Mouse (Mus musculus) lung, postnatal 14 days (tissue): Measurements from ENCODE around the gene Stra6.
A peak's percentile ranks its signal among the peaks of the same experiment; 100 is the strongest.

ENCODE experiments used
- DNase-seq: peaks from one replicate; pipeline ENCODE4 v3.0.0; 2021

Stra6 gene

GRCm38 (mm10) chr9:58179390-58179789, 115.8 kb downstream of the Stra6 start:
- no peak for DNase-seq

DNA sequence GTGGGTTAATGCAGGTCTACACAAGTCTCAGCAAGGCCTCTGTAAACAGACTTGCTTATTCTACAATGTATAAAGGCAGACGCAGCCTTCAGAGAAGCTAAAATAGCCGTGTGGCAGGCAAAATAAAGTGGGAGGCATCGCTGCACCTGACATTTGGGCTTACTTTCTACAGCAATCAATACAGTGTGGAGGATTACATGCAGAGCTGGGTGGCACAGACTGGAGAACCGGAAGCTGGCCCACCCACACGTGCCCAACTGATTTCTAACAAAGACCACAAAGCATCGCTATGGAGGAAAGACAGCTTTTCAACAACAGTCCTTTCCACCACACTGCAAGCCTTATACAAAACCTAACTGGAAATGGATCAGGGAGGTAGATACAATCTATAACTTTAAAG, 120.9 kb downstream of the Stra6 start:
- no peak for DNase-seq

- DNase-seq: no peak
Observed at GRCm38 (mm10) chr9:58194222-58194621, 130.6 kb downstream of the Stra6 start.

DNA sequence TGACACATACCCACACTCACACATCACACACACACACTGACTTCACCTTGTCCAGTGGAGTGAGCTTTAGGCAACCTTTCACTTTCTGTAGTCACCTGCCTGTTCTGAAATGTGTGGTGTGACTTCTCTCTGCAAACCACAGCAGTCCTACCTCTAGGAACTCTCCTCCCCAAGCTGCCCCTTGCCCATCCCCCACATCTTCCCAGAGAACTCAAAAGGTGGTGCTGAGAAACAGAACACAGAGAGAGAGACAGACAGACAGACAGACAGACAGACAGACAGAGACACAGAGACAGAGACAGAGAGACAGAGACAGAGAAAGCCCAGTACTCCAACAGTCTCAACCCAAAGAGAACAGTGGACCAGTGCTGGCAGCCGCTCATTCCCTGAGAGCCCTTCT, 132.1 kb downstream of the Stra6 start:
- DNase-seq: no peak

- DNase-seq: no peak
Observed at GRCm38 (mm10) chr9:58196141-58196540, 132.6 kb downstream of the Stra6 start.

GRCm38 (mm10) chr9:58196610-58197567, 133.3 kb downstream of the Stra6 start:
- no peak for DNase-seq

- DNase-seq: peak; percentile 61
Observed at GRCm38 (mm10) chr9:58197781-58198701, 134.5 kb downstream of the Stra6 start.

- no peak for DNase-seq
Observed at GRCm38 (mm10) chr9:58198801-58199371, 135.3 kb downstream of the Stra6 start.

GRCm38 (mm10) chr9:58199381-58200269, 136.0 kb downstream of the Stra6 start:
- no peak for DNase-seq

DNA sequence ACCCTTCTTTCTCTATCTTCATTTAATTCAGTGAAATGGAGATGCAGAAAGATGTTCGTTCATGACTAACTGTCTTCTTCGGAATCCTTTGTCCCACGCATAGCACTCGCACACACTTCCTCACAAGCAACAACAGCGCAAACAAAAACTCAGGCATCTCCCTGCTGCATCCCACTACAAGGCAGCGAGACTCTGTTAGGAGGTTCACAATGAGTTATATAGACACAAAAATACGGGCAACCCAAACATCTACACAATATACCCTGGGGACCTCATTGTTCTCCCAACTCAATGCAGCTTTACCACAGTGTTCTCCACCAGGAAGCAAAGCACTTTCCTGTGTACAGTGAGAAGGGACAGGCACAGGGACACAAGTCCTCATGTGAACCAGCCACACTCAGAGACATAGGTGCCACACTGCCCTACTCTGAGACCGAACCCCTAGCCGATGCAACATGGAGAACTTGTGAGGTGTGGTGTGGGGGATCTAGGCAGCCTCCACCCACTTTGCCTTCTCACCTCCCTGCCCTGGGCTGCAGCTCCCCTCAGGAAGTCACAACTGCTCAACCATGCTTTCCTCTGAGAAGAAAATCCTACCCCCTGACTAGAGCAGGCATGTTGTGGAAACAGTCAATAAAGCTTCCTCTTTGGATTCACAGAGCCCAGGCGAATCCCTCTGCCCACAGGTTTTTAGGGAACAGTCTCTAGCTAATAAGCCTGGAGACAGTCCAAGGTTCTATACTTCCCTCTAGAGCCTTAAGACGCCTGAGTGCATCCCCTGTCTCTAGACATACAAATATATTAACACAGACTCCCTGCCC, 136.9 kb downstream of the Stra6 start:
- no peak for DNase-seq

DNA sequence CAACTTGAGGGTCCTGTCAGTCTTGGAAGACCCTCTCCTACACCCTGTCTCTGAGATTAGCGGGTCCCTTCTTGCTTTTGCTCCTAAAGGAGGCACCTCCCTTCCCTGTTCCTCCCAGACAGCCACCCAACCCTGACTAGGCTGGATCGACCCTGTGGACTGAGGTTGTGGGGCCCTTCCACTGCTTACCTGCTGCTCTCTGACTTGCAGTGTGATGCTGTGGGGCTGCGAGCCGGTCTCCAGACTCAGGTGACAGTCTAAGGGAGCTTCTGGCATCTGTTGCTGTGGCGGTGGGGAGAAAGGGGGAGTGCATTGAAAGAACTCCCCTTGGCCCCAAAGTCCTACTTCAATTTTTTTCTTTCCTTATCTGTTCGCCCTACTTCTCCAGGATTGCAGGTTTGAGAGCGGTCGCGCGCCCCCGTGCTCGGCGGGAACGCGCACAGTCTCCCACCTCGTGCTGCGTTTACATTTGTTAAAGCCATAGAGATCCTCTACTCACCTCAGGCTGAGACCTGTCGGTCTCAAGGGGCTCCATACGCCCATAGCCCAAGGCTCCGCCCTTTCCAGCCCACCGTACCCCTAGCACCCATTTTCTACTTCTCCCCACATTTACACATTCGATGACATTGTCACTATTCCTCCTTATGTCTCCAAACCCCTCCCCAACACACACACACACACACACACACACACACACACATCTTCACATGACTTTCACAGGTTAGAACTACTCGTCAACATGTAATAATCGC, 137.7 kb downstream of the Stra6 start:
- DNase-seq: no peak

- DNase-seq: no peak
Observed at GRCm38 (mm10) chr9:58201861-58202549, 138.4 kb downstream of the Stra6 start.

DNA sequence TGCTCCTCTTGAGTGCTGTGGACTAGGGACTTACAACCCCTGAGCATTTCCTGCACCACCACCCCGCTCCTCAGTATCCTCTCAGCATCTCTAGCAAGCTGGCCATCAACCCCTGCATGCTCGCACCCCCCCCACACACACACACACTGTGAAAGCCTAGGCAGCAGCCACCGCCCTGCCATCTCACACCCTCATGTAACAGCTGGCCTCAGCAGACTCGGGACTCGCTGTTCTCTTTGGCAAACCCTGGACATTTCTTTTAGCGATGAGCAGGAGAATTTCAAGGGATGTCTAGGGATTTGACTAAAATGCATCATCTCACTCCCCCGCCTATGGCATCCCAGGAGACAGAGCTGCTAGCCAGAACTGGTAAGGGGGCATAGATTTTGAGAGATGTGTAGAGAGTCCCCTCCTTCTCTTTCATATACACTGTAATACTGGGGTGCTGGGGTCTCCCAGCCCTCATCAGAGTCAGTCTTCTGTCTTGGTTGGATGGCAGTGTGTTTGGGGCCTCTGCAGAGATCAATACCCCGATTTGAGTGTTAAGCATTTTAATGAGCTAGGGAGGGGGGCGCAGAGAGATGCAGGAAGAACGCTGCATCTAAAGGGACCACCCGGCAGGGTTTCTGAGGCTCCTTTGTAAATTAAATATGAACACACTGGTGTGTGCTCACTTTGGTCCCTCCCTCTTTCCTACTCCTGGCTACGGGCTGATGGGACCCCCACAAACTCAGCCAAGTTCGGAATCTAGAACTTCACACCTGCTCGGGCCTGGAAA, 139.3 kb downstream of the Stra6 start:
- no peak for DNase-seq
